Mouse (Mus musculus) G1E (cell line): ENCODE measurements around the gene Creg1. TPM values are rescaled to one million over a fixed set of nuclear protein-coding genes. Genes with fewer than 3 reads are reported as not detected.

Source experiments
- ATAC-seq: 2 replicates; pipeline ENCODE4 v1.8.0; 2016; ENCODE audit warnings: mild to moderate bottlenecking; ENCODE audit not compliant: insufficient number of reproducible peaks, poor library complexity, low FRiP score, severe bottlenecking; ENCODE audit errors: extremely low read depth
- DNase-seq: peaks from one replicate; pipeline ENCODE4 v3.0.0; 2012; ENCODE audit warnings: low spot score
- H3K27me3 ChIP-seq: 2 replicates; pipeline ENCODE4 v1.6.1; 2012; ENCODE audit warnings: mild to moderate bottlenecking, low read length, inconsistent platforms; ENCODE audit not compliant: insufficient read depth
- H3K36me3 ChIP-seq: replicated peaks from 2 replicates; pipeline ENCODE3; 2012; ENCODE audit warnings: mild to moderate bottlenecking, inconsistent platforms
- H3K4me1 ChIP-seq: 2 replicates; pipeline ENCODE4 v1.6.1; 2012; ENCODE audit warnings: low read depth, low read length, inconsistent platforms, mixed read lengths; ENCODE audit not compliant: insufficient read depth
- H3K4me3 ChIP-seq: 2 replicates; pipeline ENCODE4 v1.5.1; 2012; ENCODE audit warnings: low read depth, mild to moderate bottlenecking, inconsistent platforms, low read length, moderate library complexity, mixed read lengths
- H3K9me3 ChIP-seq: replicated peaks from 2 replicates; pipeline ENCODE4 v1.6.1; 2012; ENCODE audit warnings: inconsistent platforms
- CTCF ChIP-seq: IDR thresholded peaks from 2 replicates; pipeline ENCODE4 v1.5.1; 2012; ENCODE audit warnings: low read depth, low read length, inconsistent platforms, mixed read lengths
- GATA1 ChIP-seq: IDR thresholded peaks from 2 replicates; pipeline ENCODE4 v1.6.1; 2012; ENCODE audit warnings: borderline replicate concordance, low read length, inconsistent platforms, mixed read lengths
- GATA2 ChIP-seq: IDR thresholded peaks from 2 replicates; pipeline ENCODE4 v1.6.1; 2012; ENCODE audit warnings: low read depth, low read length, inconsistent platforms, borderline replicate concordance
- POLR2AphosphoS5 ChIP-seq: IDR thresholded peaks from 2 replicates; pipeline ENCODE4 v1.6.1; 2012; ENCODE audit warnings: low read depth, low read length, inconsistent platforms; ENCODE audit not compliant: insufficient replicate concordance
- TAL1 ChIP-seq: conservative IDR thresholded peaks from 2 replicates; pipeline ENCODE4 v1.6.1; 2012; ENCODE audit warnings: low read depth, low read length, inconsistent platforms, mixed read lengths
- polyA plus RNA-seq: library from polyadenylated mRNA; stranded (reverse); fragments of >175 nt; gene quantifications from 2 replicates; pipeline ENCODE4 v1.2.3, GENCODE M21; 2012
- total RNA-seq, 2 experiments: library from RNA; stranded (forward) in 1 of 2; stranded (reverse) in 1 of 2; fragments of 200-1000 nt in 1 of 2; fragments of >200 nt in 1 of 2; fragmentation: Nextera tagmentation in 1 of 2; gene quantifications; 2 replicates each; pipeline ENCODE4 v1.2.3; 2014 to 2017

Gene Creg1
- total and polyA plus RNA-seq, 3 experiments = 139 to 514 (median 239) TPM

GRCm38 (mm10) chr1:165741989-165742388 lies 21.6 kb upstream of the Creg1 start:
- peaks cover 22% of the 10 kb centered on the region for H3K27me3 ChIP-seq
- TF ChIP-seq CTCF (no peak), GATA2 (no peak), TAL1 (no peak), GATA1 (no peak), POLR2AphosphoS5 (no peak)
- DNase-seq (no peak), ATAC-seq (no peak)
- H3K36me3 ChIP-seq = no peaks in the 10 kb centered on the region
- no peak overlapping the region for H3K4me3 ChIP-seq
- no peaks in the 10 kb centered on the region for H3K9me3 ChIP-seq
- H3K4me1 ChIP-seq = no peaks in the 10 kb centered on the region

- ATAC-seq = no peak
- H3K36me3 ChIP-seq = no peaks in the 10 kb centered on the region
- TF ChIP-seq TAL1 = no peak
- TF ChIP-seq GATA1 = no peak
- TF ChIP-seq POLR2AphosphoS5 = no peak
- TF ChIP-seq CTCF = no peak
- TF ChIP-seq GATA2 = no peak
- no peak for DNase-seq
- H3K4me1 ChIP-seq = peaks cover 7% of the 10 kb centered on the region; the same call in 1 of the 2 replicates
- peaks cover 17% of the 10 kb centered on the region for H3K27me3 ChIP-seq
- no peaks in the 10 kb centered on the region for H3K9me3 ChIP-seq
- no peak overlapping the region for H3K4me3 ChIP-seq
Observed at GRCm38 (mm10) chr1:165748053-165748452, 15.5 kb upstream of the Creg1 start.

GRCm38 (mm10) chr1:165751142-165751541 lies 12.4 kb upstream of the Creg1 start:
- peaks cover 17% of the 10 kb centered on the region for H3K27me3 ChIP-seq
- no peak overlapping the region for H3K4me3 ChIP-seq
- H3K36me3 ChIP-seq = no peaks in the 10 kb centered on the region
- peaks cover 7% of the 10 kb centered on the region; the same call in 1 of the 2 replicates for H3K4me1 ChIP-seq
- no peaks in the 10 kb centered on the region for H3K9me3 ChIP-seq
- ATAC-seq (no peak), DNase-seq (no peak)
- TF ChIP-seq CTCF (no peak), GATA2 (no peak), GATA1 (no peak), POLR2AphosphoS5 (no peak), TAL1 (no peak)

- ATAC-seq = no peak
- peaks cover 7% of the 10 kb centered on the region; the same call in 1 of the 2 replicates for H3K4me1 ChIP-seq
- no peak for DNase-seq
- H3K27me3 ChIP-seq = peaks cover 16% of the 10 kb centered on the region
- no peaks in the 10 kb centered on the region for H3K36me3 ChIP-seq
- no peaks in the 10 kb centered on the region for H3K9me3 ChIP-seq
- TF ChIP-seq GATA2 (no peak), GATA1 (no peak), POLR2AphosphoS5 (no peak), CTCF (no peak), TAL1 (no peak)
- H3K4me3 ChIP-seq = no peak overlapping the region
Observed at GRCm38 (mm10) chr1:165751838-165752237, 11.7 kb upstream of the Creg1 start.

- Histone ChIP-seq H3K4me1 (peaks cover 7% of the 10 kb centered on the region; the same call in 1 of the 2 replicates), H3K27me3 (peaks cover 8% of the 10 kb centered on the region), H3K36me3 (no peaks in the 10 kb centered on the region), H3K4me3 (no peak overlapping the region), H3K9me3 (peaks cover 3% of the 10 kb centered on the region)
- no peak for TF ChIP-seq CTCF
- no peak for TF ChIP-seq TAL1
- no peak for TF ChIP-seq POLR2AphosphoS5
- no peak for TF ChIP-seq GATA2
- TF ChIP-seq GATA1 = no peak
- DNase-seq = no peak
- ATAC-seq = no peak
Observed at GRCm38 (mm10) chr1:165754205-165754604, 9.3 kb upstream of the Creg1 start.

GRCm38 (mm10) chr1:165755194-165755593 lies 8.4 kb upstream of the Creg1 start:
- H3K4me1 ChIP-seq = peaks cover 7% of the 10 kb centered on the region; the same call in 1 of the 2 replicates
- TF ChIP-seq TAL1 (no peak), CTCF (no peak), POLR2AphosphoS5 (no peak), GATA2 (no peak), GATA1 (no peak)
- H3K27me3 ChIP-seq = peaks cover 4% of the 10 kb centered on the region
- ATAC-seq (no peak), DNase-seq (no peak)
- no peak overlapping the region for H3K4me3 ChIP-seq
- H3K36me3 ChIP-seq = no peaks in the 10 kb centered on the region
- H3K9me3 ChIP-seq = peaks cover 10% of the 10 kb centered on the region
